Mouse (Mus musculus): ENCODE data around the gene Fam13c.
A peak's percentile ranks its signal among the peaks of the same experiment; 100 is the strongest.

Fam13c gene

GRCm38 (mm10) chr10:70530185-70530823 lies 90.0 kb downstream of the Fam13c start:
- DNase-seq = no peak

- DNase-seq = peak; percentile 69
These were observed 92.0 kb downstream of the Fam13c start for GRCm38 (mm10) chr10:70532249-70532648.

GRCm38 (mm10) chr10:70533301-70533781 lies 93.1 kb downstream of the Fam13c start:
- DNase-seq = peak; percentile 41

GRCm38 (mm10) chr10:70533986-70534385 lies 93.7 kb downstream of the Fam13c start:
- no peak for DNase-seq

- DNase-seq = no peak
These were observed 94.3 kb downstream of the Fam13c start for GRCm38 (mm10) chr10:70534571-70534970.

GRCm38 (mm10) chr10:70535401-70535800 lies 95.1 kb downstream of the Fam13c start:
- no peak for DNase-seq

GRCm38 (mm10) chr10:70537694-70538093 lies 97.4 kb downstream of the Fam13c start:
- DNase-seq = no peak

- no peak for DNase-seq
These were observed 99.0 kb downstream of the Fam13c start for GRCm38 (mm10) chr10:70539251-70539650.

- no peak for DNase-seq
These were observed 100.3 kb downstream of the Fam13c start for GRCm38 (mm10) chr10:70540456-70541195.

- DNase-seq = no peak
These were observed 102.6 kb downstream of the Fam13c start for GRCm38 (mm10) chr10:70542857-70543256.

GRCm38 (mm10) chr10:70552531-70552930 lies 112.2 kb downstream of the Fam13c start:
- DNase-seq = no peak

- DNase-seq = peak; percentile 81
These were observed 123.4 kb downstream of the Fam13c start for GRCm38 (mm10) chr10:70563636-70564035.

GRCm38 (mm10) chr10:70581556-70582211 lies 141.4 kb downstream of the Fam13c start:
- no peak for DNase-seq

- DNase-seq = no peak
These were observed 143.9 kb downstream of the Fam13c start for GRCm38 (mm10) chr10:70584171-70584570.

- DNase-seq = no peak
These were observed 146.7 kb downstream of the Fam13c start for GRCm38 (mm10) chr10:70586876-70587405.

- DNase-seq = no peak
These were observed 153.7 kb downstream of the Fam13c start for GRCm38 (mm10) chr10:70594007-70594406.

GRCm38 (mm10) chr10:70598081-70598515 lies 157.8 kb downstream of the Fam13c start:
- DNase-seq = no peak

GRCm38 (mm10) chr10:70598516-70599125 lies 158.3 kb downstream of the Fam13c start:
- DNase-seq = peak; percentile 78

- peak; percentile 96 for DNase-seq
These were observed 159.0 kb downstream of the Fam13c start for GRCm38 (mm10) chr10:70599126-70599924.

- no peak for DNase-seq
These were observed 159.6 kb downstream of the Fam13c start for GRCm38 (mm10) chr10:70599925-70600305.
